Mouse (Mus musculus) embryonic facial prominence, embryonic 10.5 days (tissue): ENCODE results near the gene Adrb1. TPM values are rescaled to one million over a fixed set of nuclear protein-coding genes. Genes with fewer than 3 reads are reported as not detected.
"Not testable (repeated sequence)": the region's sequence is repeated elsewhere in the genome, so short reads cannot be mapped to it uniquely, and the experiment has no call there.

Experiments used
- DNase-seq: peaks from one replicate; pipeline ENCODE4 v3.0.0-alpha.2; 2017; ENCODE audit warnings: low spot score
- H3K27ac ChIP-seq: fragments of 300-500 bp; sonication (generic); replicated peaks from 2 replicates; pipeline ENCODE4 v1.5.1; 2016; ENCODE audit warnings: mild to moderate bottlenecking
- H3K27me3 ChIP-seq: fragments of 300-500 bp; sonication (generic); replicated peaks from 2 replicates; pipeline ENCODE4 v1.6.1; 2016; ENCODE audit warnings: low read depth, mild to moderate bottlenecking; ENCODE audit not compliant: poor library complexity, severe bottlenecking
- H3K36me3 ChIP-seq: fragments of 300-500 bp; sonication (generic); replicated peaks from 2 replicates; pipeline ENCODE4 v1.6.1; 2016; ENCODE audit warnings: mild to moderate bottlenecking, moderate library complexity
- H3K4me1 ChIP-seq: fragments of 300-500 bp; sonication (generic); 2 replicates; pipeline ENCODE4 v1.6.1; 2016
- H3K4me3 ChIP-seq: fragments of 300-500 bp; sonication (generic); 2 replicates; pipeline ENCODE4 v1.5.1; 2016; ENCODE audit warnings: mild to moderate bottlenecking, moderate library complexity
- H3K9me3 ChIP-seq: fragments of 300-500 bp; sonication (generic); 2 replicates; pipeline ENCODE4 v1.6.1; 2016; ENCODE audit warnings: mild to moderate bottlenecking
- WGBS: fragments of 180-500 bp; shearing (Covaris S2); methylation state at CpG from one replicate; pipeline ENCODE4 v1.1.7; 2016; 5-methylcytosine and 5-hydroxymethylcytosine counted together
- polyA plus RNA-seq: library from polyadenylated mRNA; unstranded; fragments of >200 nt; fragmentation: Nextera tagmentation; extraction: Ambion mirVana; gene quantifications from 2 replicates; pipeline ENCODE4 v1.2.1, GENCODE M21; 2016

The Adrb1 gene
- polyA plus RNA-seq, 1 experiment from 2014 or later = 0.24 TPM

DNA sequence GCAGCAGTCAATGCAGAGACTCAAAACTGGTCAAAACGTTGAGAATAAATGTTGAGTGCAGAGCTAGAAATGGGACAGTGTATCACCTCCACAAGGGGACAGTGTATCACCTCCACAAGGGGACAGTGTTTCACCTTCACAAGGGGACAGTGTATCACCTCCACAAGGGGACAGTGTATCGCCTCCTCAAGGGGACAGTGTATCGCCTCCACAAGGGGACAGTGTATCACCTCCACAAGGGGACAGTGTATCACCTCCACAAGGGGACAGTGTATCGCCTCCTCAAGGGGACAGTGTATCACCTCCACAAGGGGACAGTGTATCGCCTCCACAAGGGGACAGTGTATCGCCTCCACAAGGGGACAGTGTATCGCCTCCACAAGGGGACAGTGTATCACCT lies 56.5 kb downstream of the Adrb1 start:
- Histone ChIP-seq H3K27me3 (peaks cover 42% of the 10 kb centered on the region), H3K4me1 (peaks cover 29% of the 10 kb centered on the region)
- H3K36me3 ChIP-seq, DNase-seq, H3K4me3 ChIP-seq, H3K9me3 ChIP-seq, H3K27ac ChIP-seq: not testable (repeated sequence)
- 93% methylated on average over 7 of the region's 7 CpGs for WGBS

Other genes starting within 250 kb of the Adrb1 start
- gene Dclre1a, start 174.0 kb upstream of the Adrb1 start, polyA plus RNA-seq = 19.0 and 23.1 TPM in 2 replicates
- 17.2 and 17.5 TPM in 2 replicates for gene Nhlrc2, start 173.9 kb upstream of the Adrb1 start, polyA plus RNA-seq
- 16.2 and 16.4 TPM in 2 replicates for gene Ccdc186, start 100.0 kb downstream of the Adrb1 start, polyA plus RNA-seq
- 0.60 and 0.88 TPM in 2 replicates for gene Tdrd1, start 104.0 kb downstream of the Adrb1 start, polyA plus RNA-seq
- 5.7 and 6.4 TPM in 2 replicates for gene Vwa2, start 152.1 kb downstream of the Adrb1 start, polyA plus RNA-seq